Mouse (Mus musculus) forebrain, embryonic 16.5 days (tissue): Measurements from ENCODE around the gene Hist1h2ad. TPM values are rescaled to one million over a fixed set of nuclear protein-coding genes. Genes with fewer than 3 reads are reported as not detected.
"Not testable (repeated sequence)": the region's sequence is repeated elsewhere in the genome, so short reads cannot be mapped to it uniquely, and the experiment has no call there.

Experiments used
- ATAC-seq: fragments of 200-750 bp; cut with Nextera tagmentation; 2 replicates; pipeline ENCODE4 v1.8.0; 2017; ENCODE audit warnings: mild to moderate bottlenecking, moderate library complexity
- H3K27ac ChIP-seq: fragments of 300-500 bp; sonication (generic); 2 replicates; pipeline ENCODE4 v1.5.1; 2014; ENCODE audit warnings: low read length, control low read depth
- H3K27me3 ChIP-seq: fragments of 300-500 bp; sonication (generic); replicated peaks from 2 replicates; pipeline ENCODE4 v1.6.1; 2014; ENCODE audit warnings: low read length; ENCODE audit not compliant: control insufficient read depth, insufficient read depth
- H3K36me3 ChIP-seq: fragments of 300-500 bp; sonication (generic); 2 replicates; pipeline ENCODE4 v1.6.1; 2014; ENCODE audit not compliant: control insufficient read depth, insufficient read depth
- H3K4me1 ChIP-seq: fragments of 300-500 bp; sonication (generic); replicated peaks from 2 replicates; pipeline ENCODE4 v1.6.1; 2014; ENCODE audit warnings: low read length; ENCODE audit not compliant: control insufficient read depth, insufficient read depth
- H3K4me2 ChIP-seq: fragments of 300-500 bp; sonication (generic); 2 replicates; pipeline ENCODE4 v1.6.1; 2014; ENCODE audit warnings: mild to moderate bottlenecking, low read length, control low read depth
- H3K4me3 ChIP-seq: fragments of 300-500 bp; sonication (generic); replicated peaks from 2 replicates; pipeline ENCODE4 v1.5.1; 2014; ENCODE audit warnings: mild to moderate bottlenecking, low read length, control low read depth
- H3K9ac ChIP-seq: fragments of 300-500 bp; sonication (generic); replicated peaks from 2 replicates; pipeline ENCODE4 v1.6.1; 2014; ENCODE audit warnings: low read depth, low read length, control low read depth
- H3K9me3 ChIP-seq: fragments of 300-500 bp; sonication (generic); 2 replicates; pipeline ENCODE4 v1.6.1; 2016; ENCODE audit warnings: low read length; ENCODE audit not compliant: control insufficient read depth
- WGBS: fragments of 180-500 bp; shearing (Covaris S2); extraction: QIAGEN DNeasy Blood & Tissue Kit; methylation state at CpG from one replicate; pipeline ENCODE4 v1.1.7; 2014; 5-methylcytosine and 5-hydroxymethylcytosine counted together
- polyA plus RNA-seq: library from polyadenylated mRNA; unstranded; fragments of >200 nt; fragmentation: Nextera tagmentation; extraction: Ambion mirVana; gene quantifications from 2 replicates; pipeline ENCODE4 v1.2.1, GENCODE M21; 2015

Gene Hist1h2ad
- polyA plus RNA-seq, 1 experiment from 2014 or later = 1.2 TPM

DNA sequence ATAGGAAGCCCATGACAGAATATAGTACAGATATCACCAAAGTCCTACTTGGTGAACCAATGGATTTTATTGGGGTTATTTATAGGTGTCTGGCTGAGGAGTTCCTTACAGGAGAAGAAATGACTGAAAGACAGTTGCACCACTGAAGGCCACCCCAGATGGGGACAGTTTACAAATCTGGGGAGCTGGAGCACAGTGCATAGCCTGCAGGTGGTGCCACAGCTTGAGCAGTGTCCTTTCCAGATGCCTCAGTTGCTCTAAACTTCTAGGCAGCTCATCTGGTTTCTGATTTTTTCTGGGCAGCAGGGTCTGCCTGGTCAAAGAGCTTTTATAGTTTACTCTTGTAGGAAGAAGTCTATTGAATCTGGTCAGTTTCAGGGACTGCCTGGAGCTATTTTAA lies 35.7 kb downstream of the Hist1h2ad start:
- Histone ChIP-seq H3K9ac (no peak overlapping the region), H3K4me3 (no peak overlapping the region), H3K9me3 (no peaks in the 10 kb centered on the region), H3K4me1 (no peaks in the 10 kb centered on the region), H3K27ac (no peak overlapping the region), H3K4me2 (no peak overlapping the region), H3K36me3 (no peaks in the 10 kb centered on the region), H3K27me3 (no peaks in the 10 kb centered on the region)
- ATAC-seq = no peak

GRCm38 (mm10) chr13:23610393-23610792 lies 36.2 kb downstream of the Hist1h2ad start:
- 76% methylated on average over 2 of the region's 2 CpGs for WGBS
- no peaks in the 10 kb centered on the region for H3K36me3 ChIP-seq
- H3K4me3 ChIP-seq = no peak overlapping the region
- no peak overlapping the region for H3K4me2 ChIP-seq
- no peaks in the 10 kb centered on the region for H3K9me3 ChIP-seq
- no peak overlapping the region for H3K9ac ChIP-seq
- no peak for ATAC-seq
- no peak overlapping the region for H3K27ac ChIP-seq
- H3K4me1 ChIP-seq = no peaks in the 10 kb centered on the region
- no peaks in the 10 kb centered on the region for H3K27me3 ChIP-seq

DNA sequence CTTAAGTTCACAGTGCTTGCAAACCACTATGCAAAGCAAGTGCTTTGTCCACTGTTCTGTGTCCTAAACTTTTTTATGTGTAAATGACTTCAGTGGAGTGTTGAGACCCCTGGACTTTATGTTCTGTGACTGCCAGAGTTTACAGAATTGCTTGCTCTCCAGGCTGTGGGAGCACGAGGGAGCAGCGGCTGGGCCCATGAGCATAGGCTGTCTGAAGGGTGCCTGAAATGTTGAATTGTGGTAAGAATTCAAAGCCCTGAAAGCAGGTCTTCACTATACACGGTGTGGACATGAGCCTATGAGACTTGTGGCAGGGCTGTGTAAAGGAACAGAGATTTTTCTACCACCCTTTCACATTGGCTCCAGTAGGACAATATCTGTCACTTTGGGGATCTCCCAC lies 37.5 kb downstream of the Hist1h2ad start:
- no peak overlapping the region for H3K4me2 ChIP-seq
- no peak overlapping the region for H3K9ac ChIP-seq
- no peaks in the 10 kb centered on the region for H3K36me3 ChIP-seq
- no peaks in the 10 kb centered on the region for H3K27me3 ChIP-seq
- ATAC-seq = no peak
- 90% methylated on average over 3 of the region's 3 CpGs for WGBS
- no peaks in the 10 kb centered on the region for H3K9me3 ChIP-seq
- H3K4me1 ChIP-seq = no peaks in the 10 kb centered on the region
- no peak overlapping the region for H3K27ac ChIP-seq
- no peak overlapping the region for H3K4me3 ChIP-seq

DNA sequence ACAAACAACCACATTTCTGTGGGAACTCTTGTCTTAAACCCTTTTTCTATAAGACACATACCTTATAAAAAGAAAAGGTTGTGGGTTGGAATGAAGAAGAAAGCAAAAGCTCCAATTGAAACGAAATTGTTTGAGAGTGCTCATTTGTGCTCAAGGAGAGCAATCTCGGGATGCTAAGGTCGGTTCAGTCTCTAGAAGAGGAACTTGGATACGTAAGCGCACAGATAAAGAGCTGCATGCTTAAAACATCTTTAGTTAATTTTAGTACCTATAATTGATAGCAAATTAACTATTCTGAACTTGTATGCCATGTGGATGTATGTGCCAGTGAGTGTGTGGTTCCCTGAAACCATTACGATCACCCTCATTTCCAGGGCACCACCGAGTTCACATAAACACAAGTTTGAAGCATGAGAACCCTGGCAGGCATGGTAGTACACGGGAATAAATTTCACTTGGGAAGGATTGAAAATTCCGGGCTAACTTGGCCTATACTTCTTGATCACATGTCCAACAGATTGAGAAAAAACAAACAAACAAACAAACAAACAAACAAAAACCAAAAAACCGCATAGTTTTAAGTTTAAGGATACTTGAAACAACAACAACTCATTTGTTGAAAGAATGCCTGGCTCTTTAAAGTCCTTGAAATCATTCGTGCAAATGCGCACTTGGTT lies 46.0 kb downstream of the Hist1h2ad start:
- H3K36me3 ChIP-seq = no peaks in the 10 kb centered on the region
- 39% methylated on average over 12 of the region's 12 CpGs for WGBS
- peak overlapping the region; percentile 97 for H3K4me2 ChIP-seq
- ATAC-seq = no peak
- peaks cover 11% of the 10 kb centered on the region for H3K4me1 ChIP-seq
- H3K4me3 ChIP-seq = peak overlapping the region; percentile 69
- peak overlapping the region; percentile 98 for H3K27ac ChIP-seq
- no peaks in the 10 kb centered on the region for H3K27me3 ChIP-seq
- H3K9ac ChIP-seq = peak overlapping the region; percentile 63
- no peaks in the 10 kb centered on the region for H3K9me3 ChIP-seq

GRCm38 (mm10) chr13:23620733-23621531 lies 46.8 kb downstream of the Hist1h2ad start, which contains the start of gene Hist1h2be:
Gene Hist1h2be, minus strand, starts transcription at chr13:23621124.
- peak; percentile 89 for ATAC-seq

GRCm38 (mm10) chr13:23621532-23622174 lies 47.5 kb downstream of the Hist1h2ad start:
- H3K9ac ChIP-seq = peak overlapping the region; percentile 71
- peak; percentile 89 for ATAC-seq
- peak overlapping the region; percentile 69 for H3K4me3 ChIP-seq
- peak overlapping the region; percentile 98 for H3K27ac ChIP-seq
- H3K36me3 ChIP-seq = no peaks in the 10 kb centered on the region
- peaks cover 11% of the 10 kb centered on the region for H3K4me1 ChIP-seq
- WGBS = under 1% methylated on average over 18 of the region's 18 CpGs
- H3K27me3 ChIP-seq = no peaks in the 10 kb centered on the region
- H3K4me2 ChIP-seq = peak overlapping the region; percentile 97
- no peaks in the 10 kb centered on the region for H3K9me3 ChIP-seq

More at GRCm38 (mm10) chr13:23620733-23621531, 46.8 kb downstream of the Hist1h2ad start, which contains the start of gene Hist1h2be:
- Histone ChIP-seq H3K27me3 (no peaks in the 10 kb centered on the region), H3K9me3 (no peaks in the 10 kb centered on the region), H3K27ac (peak within 1 kb of the TSS; percentile 98), H3K4me1 (peaks cover 11% of the 10 kb centered on the region), H3K36me3 (no peaks in the 10 kb centered on the region), H3K4me2 (peak within 1 kb of the TSS; percentile 97), H3K4me3 (peak within 1 kb of the TSS; percentile 69), H3K9ac (peak within 1 kb of the TSS; percentile 71)
- under 1% methylated on average over 27 of the region's 27 CpGs for WGBS

DNA sequence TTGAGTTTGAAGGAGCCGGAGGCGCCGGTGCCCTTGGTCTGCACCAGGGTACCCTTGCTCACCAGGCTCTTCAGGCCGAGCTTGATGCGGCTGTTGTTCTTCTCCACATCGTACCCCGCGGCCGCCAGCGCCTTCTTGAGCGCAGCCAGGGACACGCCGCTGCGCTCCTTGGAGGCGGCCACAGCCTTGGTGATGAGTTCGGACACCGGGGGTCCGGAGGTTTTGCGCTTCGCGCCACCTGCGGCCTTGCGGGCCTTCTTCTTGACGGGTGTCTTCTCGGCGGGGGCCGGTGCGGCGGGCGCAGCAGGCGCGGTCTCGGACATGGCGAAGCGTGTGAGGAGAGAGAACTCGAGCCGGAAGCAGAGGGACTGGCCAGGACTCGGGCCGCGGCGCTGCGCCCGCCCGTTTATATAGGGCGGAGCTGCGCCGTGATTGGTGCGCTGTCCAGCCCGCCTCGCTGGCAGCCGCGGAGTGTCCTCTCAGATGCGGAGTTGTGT lies 48.0 kb downstream of the Hist1h2ad start, which contains the start of gene Hist1h1e:
Hist1h1e (minus strand) TSS at position 384 of the 497 bp plus-strand sequence.
- not testable (repeated sequence) for H3K9me3 ChIP-seq, H3K27me3 ChIP-seq, H3K36me3 ChIP-seq
- Histone ChIP-seq H3K9ac (peak within 1 kb of the TSS; percentile 71), H3K27ac (peak within 1 kb of the TSS; percentile 98), H3K4me2 (peak within 1 kb of the TSS; percentile 97), H3K4me1 (peaks cover 11% of the 10 kb centered on the region), H3K4me3 (peak within 1 kb of the TSS; percentile 69)
- under 1% methylated on average over 53 of the region's 53 CpGs for WGBS
- ATAC-seq = peak; percentile 87

DNA sequence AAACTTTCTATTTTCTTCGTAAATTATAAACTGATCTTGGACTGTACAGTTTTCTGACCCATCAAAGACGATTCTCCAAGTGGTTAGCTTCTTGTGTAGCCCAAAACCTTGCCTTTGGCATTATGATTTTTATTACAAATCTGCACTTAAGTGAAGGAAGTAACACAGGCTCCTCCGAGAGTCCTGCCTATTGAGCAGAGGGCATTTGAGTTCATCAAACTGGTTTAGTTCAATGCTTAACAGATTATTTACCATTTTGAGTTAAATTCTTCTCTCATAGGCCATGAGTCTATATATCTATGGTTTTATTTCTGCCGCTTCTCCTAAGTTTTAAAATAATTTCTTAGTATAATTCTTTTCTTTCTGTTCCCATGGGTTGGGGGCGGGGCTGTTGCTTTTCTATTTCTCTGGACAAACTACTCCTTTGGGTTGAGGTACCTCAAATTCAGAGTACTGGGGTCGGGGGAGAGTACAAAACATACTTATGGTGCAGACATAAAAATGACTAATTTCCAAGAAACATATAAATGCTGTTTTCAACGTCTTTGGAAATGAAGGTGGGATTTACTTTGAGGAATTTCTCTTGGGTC lies 48.8 kb downstream of the Hist1h2ad start:
- peak overlapping the region; percentile 71 for H3K9ac ChIP-seq
- no peaks in the 10 kb centered on the region for H3K36me3 ChIP-seq
- H3K4me3 ChIP-seq = peak overlapping the region; percentile 69
- H3K9me3 ChIP-seq = no peaks in the 10 kb centered on the region
- 27% methylated on average over 7 of the region's 7 CpGs for WGBS
- H3K27ac ChIP-seq = peak overlapping the region; percentile 98
- H3K4me1 ChIP-seq = peaks cover 11% of the 10 kb centered on the region
- ATAC-seq = no peak
- H3K27me3 ChIP-seq = no peaks in the 10 kb centered on the region
- peak overlapping the region; percentile 97 for H3K4me2 ChIP-seq
